Mouse (Mus musculus): ENCODE data around the gene Ubxn4. TPM values are rescaled to one million over a fixed set of nuclear protein-coding genes. Genes with fewer than 3 reads are reported as not detected.
"Not testable (repeated sequence)": the region's sequence is repeated elsewhere in the genome, so short reads cannot be mapped to it uniquely, and the experiment has no call there.

The Ubxn4 gene
- 17.0 and 19.2 TPM in 2 replicates for polyA plus RNA-seq (2012; rRNA removed)

DNA sequence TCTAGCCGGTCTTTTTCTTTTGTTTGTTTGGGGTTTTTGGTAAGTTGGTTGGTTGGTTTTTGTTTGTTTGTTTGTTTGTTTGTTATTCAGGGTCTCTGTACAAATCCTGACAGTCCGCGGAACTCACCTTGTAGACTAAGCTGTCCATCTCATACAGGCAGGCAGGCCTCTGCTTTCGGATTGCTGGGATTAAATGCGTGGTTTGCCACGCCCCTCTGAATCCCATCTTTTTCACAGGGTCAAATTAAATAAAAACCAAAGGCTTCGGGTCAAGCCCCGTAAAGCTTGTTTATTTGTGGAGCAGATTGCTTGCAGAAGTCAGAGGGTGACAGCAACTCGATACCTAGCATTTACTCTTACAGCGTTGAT lies at the start of gene Ubxn4:
TSS of gene Ubxn4 (plus strand) at position 338 of the 369 bp plus-strand sequence.
- Histone ChIP-seq H3K4me1 (ENCODE audit: control insufficient read depth, insufficient read depth, low read length) (peaks cover 3% of the 10 kb centered on the region), H3K4me3 (replicated peaks; ENCODE audit: extremely low read depth, low read depth, low read length) (peak within 1 kb of the TSS; percentile 94)
- DNase-seq: no peak
- 10% methylated on average over 10 of the region's 10 CpGs for WGBS
- TF ChIP-seq CTCF (IDR thresholded peaks at IDR 0.05; ENCODE audit: insufficient read depth, low read length) (no peak), POLR2A (IDR thresholded peaks at IDR 0.05; ENCODE audit: borderline replicate concordance, extremely low read depth, low read depth, low read length) (no peak)

DNA sequence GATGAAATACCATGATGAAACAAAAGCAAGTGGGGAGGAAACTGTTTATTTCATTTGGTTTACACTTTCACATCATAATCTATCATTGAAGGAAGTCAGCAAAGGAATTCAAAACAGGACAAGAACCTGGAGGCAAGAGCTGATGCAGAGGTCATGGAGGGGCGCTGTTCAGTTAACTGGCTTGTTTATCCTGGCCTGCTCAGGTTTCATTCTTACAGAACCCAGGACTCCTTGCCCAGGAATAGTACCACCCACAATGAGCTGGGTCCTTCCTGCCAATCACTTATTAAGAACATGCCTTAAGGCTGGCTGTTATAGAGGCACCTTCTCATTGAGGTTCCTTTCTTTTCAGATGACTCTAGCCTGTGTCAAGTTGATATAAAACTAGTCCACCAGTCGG lies 49.8 kb upstream of the Ubxn4 start:
- no peak overlapping the region for H3K4me3 ChIP-seq (replicated peaks; ENCODE audit: extremely low read depth, low read depth, low read length)
- TF ChIP-seq CTCF (IDR thresholded peaks at IDR 0.05; ENCODE audit: insufficient read depth, low read length): no peak
- 40% methylated on average over 2 of the region's 2 CpGs for WGBS
- DNase-seq: no peak
- H3K4me1 ChIP-seq (ENCODE audit: control insufficient read depth, insufficient read depth, low read length): no peaks in the 10 kb centered on the region

DNA sequence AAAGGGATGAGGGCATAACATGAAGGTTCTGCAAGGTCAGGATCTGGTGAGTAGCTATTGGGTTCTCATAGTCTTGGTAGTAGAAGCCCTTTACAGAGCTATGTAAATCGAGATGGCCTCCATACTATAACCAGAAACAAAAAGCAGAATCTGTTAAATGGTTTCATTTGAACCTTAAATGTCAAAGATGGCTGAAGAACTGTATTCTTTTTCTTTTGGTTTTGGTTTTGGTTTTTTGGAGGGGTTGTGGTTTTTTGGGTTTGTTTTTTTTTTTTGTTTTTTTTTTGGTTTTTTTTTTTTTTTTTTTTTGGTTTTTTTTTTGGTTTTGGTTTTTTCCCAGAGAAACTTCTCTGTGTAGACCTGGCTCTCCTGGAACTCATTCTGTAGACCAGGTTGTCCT lies 46.4 kb upstream of the Ubxn4 start:
- no peak overlapping the region for H3K4me3 ChIP-seq (replicated peaks; ENCODE audit: extremely low read depth, low read depth, low read length)
- 89% methylated on average over 1 of the region's 1 CpGs for WGBS
- DNase-seq: no peak
- H3K4me1 ChIP-seq (ENCODE audit: control insufficient read depth, insufficient read depth, low read length): no peaks in the 10 kb centered on the region
- TF ChIP-seq POLR2A (IDR thresholded peaks at IDR 0.05; ENCODE audit: borderline replicate concordance, extremely low read depth, low read depth, low read length) (no peak), CTCF (IDR thresholded peaks at IDR 0.05; ENCODE audit: insufficient read depth, low read length) (no peak)

DNA sequence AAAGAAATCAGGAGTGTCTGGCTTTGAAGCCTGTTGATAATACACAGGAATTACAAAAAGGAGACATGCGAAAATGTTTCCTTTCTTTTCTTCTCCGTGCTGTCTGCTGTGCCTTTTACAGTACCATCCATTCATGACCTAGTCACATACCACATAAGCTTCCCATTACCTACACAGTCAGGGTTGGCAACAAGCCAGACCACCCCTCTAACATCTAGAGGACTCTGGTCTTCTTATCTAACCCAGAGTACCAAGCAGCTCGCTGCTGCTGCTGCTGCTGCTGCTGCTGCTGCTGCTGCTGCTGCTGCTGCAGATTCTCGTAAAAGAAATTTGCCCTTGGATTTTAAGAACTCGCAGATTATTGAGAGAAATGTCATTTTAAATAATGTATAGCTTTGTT lies 30.5 kb upstream of the Ubxn4 start:
- no peak for TF ChIP-seq CTCF (IDR thresholded peaks at IDR 0.05; ENCODE audit: insufficient read depth, low read length)
- no peak for TF ChIP-seq POLR2A (IDR thresholded peaks at IDR 0.05; ENCODE audit: borderline replicate concordance, extremely low read depth, low read depth, low read length)
- no peak overlapping the region for H3K4me3 ChIP-seq (replicated peaks; ENCODE audit: extremely low read depth, low read depth, low read length)
- no peaks in the 10 kb centered on the region for H3K4me1 ChIP-seq (ENCODE audit: control insufficient read depth, insufficient read depth, low read length)
- WGBS: 73% methylated on average over 5 of the region's 5 CpGs
- no peak for DNase-seq

DNA sequence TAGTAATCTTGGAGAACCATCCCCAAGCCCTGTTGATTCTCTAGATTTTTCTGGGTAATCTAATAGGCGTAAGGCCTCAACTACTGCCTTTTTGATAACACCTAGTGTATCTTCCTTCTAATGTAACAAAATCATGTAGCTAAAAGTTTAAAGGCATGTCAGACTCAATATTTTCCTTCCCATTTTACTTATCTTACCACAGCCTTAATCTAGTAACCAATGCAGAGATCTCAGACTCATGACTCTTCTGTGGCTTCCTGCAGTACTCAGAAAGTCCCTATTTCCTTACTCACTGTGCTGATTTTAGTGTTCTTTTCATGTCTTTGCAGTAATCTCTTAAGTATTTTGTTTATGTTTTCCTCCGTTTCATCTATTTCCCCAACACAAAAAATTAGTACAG lies 21.9 kb upstream of the Ubxn4 start:
- 95% methylated on average over 2 of the region's 2 CpGs for WGBS
- no peak for DNase-seq
- no peaks in the 10 kb centered on the region for H3K4me1 ChIP-seq (ENCODE audit: control insufficient read depth, insufficient read depth, low read length)
- no peak overlapping the region for H3K4me3 ChIP-seq (replicated peaks; ENCODE audit: extremely low read depth, low read depth, low read length)
- TF ChIP-seq CTCF (IDR thresholded peaks at IDR 0.05; ENCODE audit: insufficient read depth, low read length) (no peak), POLR2A (IDR thresholded peaks at IDR 0.05; ENCODE audit: borderline replicate concordance, extremely low read depth, low read depth, low read length) (no peak)

DNA sequence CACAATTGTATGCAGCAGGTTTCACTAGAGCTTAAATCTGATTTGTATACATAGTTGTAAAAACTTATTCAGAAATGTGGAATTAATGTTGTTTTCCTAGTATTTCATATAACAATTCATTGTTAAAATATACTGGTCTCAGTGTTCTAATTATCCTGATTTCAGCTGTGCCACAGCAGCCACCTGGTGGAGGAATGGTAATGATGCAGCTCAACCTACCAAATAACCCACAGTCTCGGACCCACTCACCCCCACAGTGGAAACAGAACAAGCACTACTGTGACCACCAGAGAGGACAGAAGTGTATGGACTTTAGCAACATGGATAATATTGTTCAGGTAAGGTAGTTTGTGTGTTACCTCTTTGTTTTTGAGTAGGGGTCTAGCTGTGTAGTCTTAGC lies 20.5 kb upstream of the Ubxn4 start:
- H3K4me3 ChIP-seq (replicated peaks; ENCODE audit: extremely low read depth, low read depth, low read length): no peak overlapping the region
- WGBS: 86% methylated on average over 1 of the region's 1 CpGs
- DNase-seq: no peak
- TF ChIP-seq CTCF (IDR thresholded peaks at IDR 0.05; ENCODE audit: insufficient read depth, low read length): no peak
- TF ChIP-seq POLR2A (IDR thresholded peaks at IDR 0.05; ENCODE audit: borderline replicate concordance, extremely low read depth, low read depth, low read length): no peak
- H3K4me1 ChIP-seq (ENCODE audit: control insufficient read depth, insufficient read depth, low read length): no peaks in the 10 kb centered on the region

DNA sequence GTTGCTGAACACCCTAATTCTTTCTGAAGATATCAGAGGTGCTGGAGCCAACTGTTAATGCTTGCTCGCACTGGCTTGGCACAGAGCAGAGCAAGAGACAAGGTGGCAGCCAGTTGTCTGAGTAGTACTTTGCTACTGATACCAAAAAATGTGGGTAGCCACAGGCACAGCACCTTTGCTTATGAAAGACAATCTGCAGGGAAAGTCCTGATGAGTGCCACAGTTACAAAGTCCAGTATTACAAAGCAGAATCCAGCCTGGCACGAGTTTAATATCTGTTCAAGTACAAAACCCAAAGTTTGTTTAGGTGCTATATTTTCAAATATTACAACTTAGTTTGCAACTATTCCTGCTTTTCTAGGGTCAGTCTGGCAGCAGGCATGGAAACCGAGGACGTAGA lies 8.6 kb upstream of the Ubxn4 start:
- DNase-seq: no peak
- Histone ChIP-seq H3K4me1 (ENCODE audit: control insufficient read depth, insufficient read depth, low read length) (no peaks in the 10 kb centered on the region), H3K4me3 (replicated peaks; ENCODE audit: extremely low read depth, low read depth, low read length) (no peak overlapping the region)
- TF ChIP-seq CTCF (IDR thresholded peaks at IDR 0.05; ENCODE audit: insufficient read depth, low read length) (no peak), POLR2A (IDR thresholded peaks at IDR 0.05; ENCODE audit: borderline replicate concordance, extremely low read depth, low read depth, low read length) (no peak)
- WGBS: 96% methylated on average over 4 of the region's 4 CpGs

DNA sequence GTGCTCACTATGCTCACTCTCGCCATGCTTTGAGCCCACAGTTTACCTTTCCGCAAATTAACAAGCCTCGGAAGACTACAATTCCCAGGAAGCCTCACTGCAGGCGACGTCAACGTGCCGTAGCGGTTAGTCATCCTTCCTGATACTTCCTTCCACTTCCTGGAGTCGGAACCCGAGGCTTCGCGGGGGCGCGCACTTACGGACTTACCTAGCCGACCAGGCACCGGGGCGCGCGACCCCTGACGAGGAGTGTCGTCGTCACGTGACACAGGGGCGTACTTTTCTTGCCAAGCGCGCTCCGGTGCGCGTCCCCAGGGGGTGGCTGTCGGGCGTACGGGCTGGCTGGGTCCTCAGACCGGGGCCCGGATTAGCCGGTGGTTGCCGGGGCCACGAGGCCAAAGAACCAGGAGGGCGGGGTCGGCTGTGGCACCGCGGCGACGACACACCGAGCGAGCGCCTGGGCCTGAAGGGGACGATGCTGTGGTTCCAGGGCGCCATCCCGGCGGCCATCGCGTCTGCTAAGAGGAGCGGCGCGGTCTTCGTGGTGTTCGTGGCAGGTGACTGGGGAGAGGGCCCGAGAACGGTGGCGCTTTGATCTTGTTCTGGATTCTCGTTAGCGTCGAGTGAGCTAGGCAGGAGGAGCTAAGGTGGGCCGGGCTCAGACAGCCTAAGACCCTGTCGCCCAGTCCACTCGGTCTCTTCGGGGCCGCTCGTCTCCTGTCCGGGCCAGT lies 397 bp downstream of the Ubxn4 start:
- TF ChIP-seq CTCF (IDR thresholded peaks at IDR 0.05; ENCODE audit: insufficient read depth, low read length) (no peak), POLR2A (IDR thresholded peaks at IDR 0.05; ENCODE audit: borderline replicate concordance, extremely low read depth, low read depth, low read length) (peak; percentile 70)
- under 1% methylated on average over 71 of the region's 71 CpGs for WGBS
- H3K4me1 ChIP-seq (ENCODE audit: control insufficient read depth, insufficient read depth, low read length): peaks cover 3% of the 10 kb centered on the region
- peak; percentile 93 for DNase-seq
- peak overlapping the region; percentile 94 for H3K4me3 ChIP-seq (replicated peaks; ENCODE audit: extremely low read depth, low read depth, low read length)

DNA sequence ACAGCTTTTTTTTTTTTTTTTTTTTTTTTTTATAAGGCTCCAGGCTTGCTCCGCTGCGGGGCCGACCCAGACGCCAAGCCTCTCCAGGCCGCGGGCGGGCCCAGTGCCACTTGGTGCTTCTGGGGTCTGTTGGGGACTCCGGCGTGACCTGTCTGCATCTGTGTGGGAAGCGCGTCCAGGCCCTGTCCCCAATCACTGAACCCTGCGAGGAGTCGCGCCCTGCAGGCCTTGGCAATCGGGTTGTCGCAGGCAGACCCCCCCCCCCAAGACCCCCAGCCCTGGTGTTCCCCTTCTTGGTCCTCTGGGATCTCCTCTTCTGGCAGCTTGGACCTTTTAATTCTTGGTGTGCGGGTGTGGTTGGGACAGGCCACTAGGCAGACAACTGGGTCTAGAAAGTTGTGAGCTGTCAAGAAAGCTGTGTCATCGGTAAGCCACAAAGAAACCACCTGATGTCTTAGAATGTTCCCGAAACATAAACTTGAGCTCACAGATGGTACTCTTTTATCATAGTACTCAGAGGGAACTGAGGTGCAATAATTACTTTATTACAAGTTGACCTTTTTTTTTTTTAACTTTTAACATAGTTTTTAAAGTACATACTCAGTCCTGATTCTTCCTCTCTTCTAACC lies 1.1 kb downstream of the Ubxn4 start:
- TF ChIP-seq CTCF (IDR thresholded peaks at IDR 0.05; ENCODE audit: insufficient read depth, low read length) (no peak), POLR2A (IDR thresholded peaks at IDR 0.05; ENCODE audit: borderline replicate concordance, extremely low read depth, low read depth, low read length) (no peak)
- WGBS: 2% methylated on average over 19 of the region's 19 CpGs
- Histone ChIP-seq H3K4me3 (replicated peaks; ENCODE audit: extremely low read depth, low read depth, low read length) (peak overlapping the region; percentile 94), H3K4me1 (ENCODE audit: control insufficient read depth, insufficient read depth, low read length) (peaks cover 3% of the 10 kb centered on the region)
- DNase-seq: no peak

DNA sequence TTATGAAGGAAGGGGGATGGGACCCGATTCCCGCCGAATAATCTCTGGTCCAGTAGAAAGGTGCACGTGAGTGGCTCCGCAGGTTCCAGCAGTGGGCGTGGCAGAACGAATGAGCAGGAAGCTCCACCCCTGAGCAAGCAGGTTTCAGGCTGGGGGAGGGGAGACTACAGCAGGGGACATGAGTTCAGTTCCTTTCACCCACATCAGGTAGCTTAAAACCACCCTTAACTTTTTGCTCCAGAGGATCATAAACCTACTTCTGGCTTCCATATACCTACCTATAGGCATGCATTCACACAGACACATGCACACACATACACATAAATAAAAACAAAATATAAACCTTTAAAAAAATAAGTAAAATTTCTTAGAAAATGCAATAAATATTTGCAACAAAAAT lies 23.3 kb downstream of the Ubxn4 start:
- H3K4me1 ChIP-seq (ENCODE audit: control insufficient read depth, insufficient read depth, low read length); DNase-seq; H3K4me3 ChIP-seq (replicated peaks; ENCODE audit: extremely low read depth, low read depth, low read length): not testable (repeated sequence)
- WGBS: 81% methylated on average over 7 of the region's 7 CpGs

All from lung, adult 2 months (tissue).